Mouse (Mus musculus): ENCODE measurements around the gene Vps4b.
A peak's percentile ranks its signal among the peaks of the same experiment; 100 is the strongest.
"Not testable (repeated sequence)": the region's sequence is repeated elsewhere in the genome, so short reads cannot be mapped to it uniquely, and the experiment has no call there.

The Vps4b gene

DNA sequence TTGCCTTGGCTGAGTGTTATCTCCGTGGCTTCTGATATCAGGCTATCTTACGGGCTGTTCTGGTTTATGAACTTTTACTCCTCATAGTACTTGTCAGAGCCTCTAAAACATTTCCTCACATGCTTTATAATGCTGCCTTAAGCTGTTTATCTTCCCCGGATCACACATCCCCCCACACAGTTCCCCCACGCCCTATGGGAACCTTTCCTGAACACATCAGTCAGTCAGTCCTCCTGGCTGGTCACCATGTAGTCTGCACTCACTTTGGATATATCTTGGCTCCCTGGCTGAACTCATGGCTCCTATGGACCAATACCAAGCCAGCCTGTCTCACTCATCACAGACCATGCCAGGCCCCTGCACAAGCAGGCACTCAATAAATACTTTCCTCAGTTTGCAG, 39.9 kb downstream of the Vps4b start:
- no peak for DNase-seq (ENCODE audit: low read depth in 1 of 2, low spot score in 2 of 2)

DNA sequence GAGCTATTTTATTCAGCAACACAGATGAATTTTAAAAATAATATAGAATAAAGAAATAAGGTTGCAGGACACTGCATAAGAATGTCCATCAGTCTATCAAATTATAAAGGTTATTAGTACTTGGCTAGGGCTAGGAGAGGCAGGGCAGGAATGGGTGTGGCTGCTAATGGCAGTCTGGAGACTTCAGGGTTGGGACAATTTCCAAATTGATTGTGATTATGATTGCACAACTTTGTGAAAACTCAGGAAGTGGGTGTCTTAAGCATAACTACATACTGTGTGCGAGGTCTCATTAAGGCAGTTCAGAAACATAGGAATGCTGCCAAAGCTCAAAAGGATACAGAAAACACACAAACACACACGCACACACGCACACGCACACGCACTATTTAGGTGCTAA, 44.5 kb downstream of the Vps4b start:
- DNase-seq (ENCODE audit: low read depth in 1 of 2, low spot score in 2 of 2) = no peak

DNA sequence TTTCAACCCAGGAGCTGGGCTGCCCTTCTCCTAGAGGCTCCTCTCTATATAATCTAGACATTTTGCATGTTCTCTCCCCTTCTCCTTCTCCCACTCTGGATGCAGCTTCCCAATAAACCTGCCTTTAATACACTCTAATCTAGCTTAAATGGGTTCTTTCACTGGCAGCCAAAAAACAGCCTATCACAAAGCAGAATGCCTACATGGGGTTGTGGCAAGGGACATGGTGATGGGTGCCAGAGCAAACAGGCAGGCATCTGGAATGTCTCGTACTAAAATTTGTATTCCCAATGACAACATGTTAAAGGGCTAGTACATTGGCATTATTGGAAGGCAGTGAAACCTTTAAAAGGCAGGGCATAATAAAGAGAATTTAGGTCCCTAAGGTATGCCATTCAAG, 45.9 kb downstream of the Vps4b start:
- DNase-seq (ENCODE audit: low read depth in 1 of 2, low spot score in 2 of 2) = no peak

DNA sequence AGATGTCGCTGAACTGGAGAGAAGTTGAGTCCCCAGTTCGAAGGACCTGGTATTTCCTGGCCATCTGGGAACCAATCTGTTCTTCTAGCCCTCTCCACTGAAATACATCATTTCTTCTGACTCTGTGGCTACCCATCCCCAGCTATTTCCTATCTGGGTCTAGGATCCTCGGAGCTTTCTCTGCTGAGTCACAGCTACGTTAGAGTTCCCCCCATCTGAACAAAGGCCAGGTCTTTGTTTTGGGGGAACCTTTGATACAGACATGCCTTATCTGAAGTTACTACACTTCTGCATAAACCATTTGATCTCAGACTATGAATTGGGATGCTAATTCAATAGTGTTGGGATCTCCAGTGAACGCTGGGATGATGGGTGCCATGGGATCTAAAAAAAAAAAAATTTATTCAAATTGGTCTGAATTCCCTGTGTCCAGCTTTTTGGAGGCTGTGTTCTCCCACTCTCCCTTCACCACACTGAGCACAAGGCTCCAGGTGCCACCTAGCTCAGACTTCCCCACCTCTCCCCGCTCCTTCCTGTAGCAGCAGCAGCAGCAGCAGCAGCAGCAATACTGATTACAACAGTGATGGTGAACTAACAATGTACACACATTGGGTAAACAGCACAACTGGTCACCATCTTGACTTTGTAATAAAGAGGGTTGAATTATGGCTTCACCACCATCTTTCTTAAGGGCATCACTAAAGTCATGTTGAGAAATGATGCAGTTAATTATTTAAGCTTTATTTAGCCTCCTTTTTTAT, 47.8 kb downstream of the Vps4b start:
- DNase-seq (ENCODE audit: low read depth in 1 of 2, low spot score in 2 of 2) = no peak

DNA sequence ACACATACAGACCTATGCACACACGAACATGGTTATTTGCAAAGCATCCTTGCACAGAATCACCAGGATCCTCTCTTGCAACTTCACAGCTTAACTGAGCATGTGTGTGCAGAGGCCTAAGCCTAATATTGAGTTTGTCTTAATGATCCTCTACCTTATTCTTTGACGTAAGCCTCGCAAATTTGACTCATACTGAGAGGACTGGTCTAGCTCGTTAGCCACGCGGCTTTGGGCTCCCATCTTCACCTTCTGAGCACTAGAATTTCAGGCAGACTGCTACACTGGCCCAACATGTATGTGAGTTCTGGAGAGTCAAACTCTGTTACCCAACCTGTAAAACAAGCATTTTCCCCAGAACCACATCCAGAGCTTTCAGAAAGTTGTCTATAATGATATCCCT, 53.5 kb downstream of the Vps4b start:
- no peak for DNase-seq (ENCODE audit: low read depth in 1 of 2, low spot score in 2 of 2)

DNA sequence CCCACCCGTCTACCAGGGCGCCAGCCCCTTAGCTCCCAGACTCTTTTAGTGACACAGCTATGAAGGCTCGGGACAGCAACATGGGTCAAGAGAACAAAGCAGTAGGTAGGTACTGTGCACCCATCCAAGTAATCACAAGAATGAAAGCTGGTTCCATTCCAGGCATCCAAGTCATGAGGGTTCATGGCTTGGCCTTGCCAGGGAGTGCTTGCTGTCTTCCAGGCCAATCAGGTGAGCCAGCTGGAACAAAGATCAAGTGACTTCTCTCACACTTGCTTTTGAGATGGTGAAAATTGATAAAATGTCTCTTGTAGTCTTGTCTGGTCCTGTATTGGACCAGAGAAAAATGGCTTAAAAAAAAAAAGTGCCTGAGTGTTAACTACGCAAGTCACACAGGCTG, 55.8 kb downstream of the Vps4b start:
- DNase-seq (ENCODE audit: low read depth in 1 of 2, low spot score in 2 of 2) = no peak

DNA sequence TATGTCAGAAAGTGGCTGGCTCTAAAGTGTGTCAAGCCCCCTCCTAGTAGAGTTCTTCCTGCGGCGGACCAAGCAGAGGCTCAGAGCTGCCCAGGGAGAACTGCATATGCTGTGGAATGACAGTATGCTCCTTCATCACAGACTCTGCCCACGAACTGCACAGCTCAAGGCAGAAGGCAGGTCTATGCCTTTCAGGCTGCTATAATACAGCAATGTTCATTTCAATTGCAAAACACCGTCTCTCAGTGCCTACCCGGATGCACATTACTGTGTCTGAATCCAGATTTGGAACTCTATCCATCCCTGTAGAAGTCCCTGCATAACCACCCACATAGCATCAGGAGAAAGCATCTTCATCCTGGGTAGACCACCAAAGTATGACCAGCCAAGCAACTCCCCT, 56.7 kb downstream of the Vps4b start:
- DNase-seq (ENCODE audit: low read depth in 1 of 2, low spot score in 2 of 2) = no peak

DNA sequence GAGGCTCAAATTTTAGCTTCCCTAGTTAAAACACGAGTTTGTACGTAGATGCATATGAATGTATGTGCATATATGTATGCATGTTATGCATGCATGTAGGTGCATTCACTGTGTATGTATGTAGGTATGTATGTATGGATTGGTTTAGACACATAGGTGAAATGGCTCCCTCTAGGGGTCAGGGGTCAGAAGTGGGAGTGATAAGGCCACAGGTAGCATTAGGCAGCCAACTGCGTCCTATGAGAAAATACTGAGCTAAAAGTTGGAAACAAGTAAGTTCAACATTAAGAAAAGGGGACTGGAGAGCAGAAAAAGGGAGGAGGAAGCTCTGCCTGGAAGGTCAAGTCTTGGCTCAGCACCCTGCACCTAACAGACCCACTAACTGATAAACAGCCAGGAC, 58.4 kb downstream of the Vps4b start:
- no peak for DNase-seq (ENCODE audit: low read depth in 1 of 2, low spot score in 2 of 2)

DNA sequence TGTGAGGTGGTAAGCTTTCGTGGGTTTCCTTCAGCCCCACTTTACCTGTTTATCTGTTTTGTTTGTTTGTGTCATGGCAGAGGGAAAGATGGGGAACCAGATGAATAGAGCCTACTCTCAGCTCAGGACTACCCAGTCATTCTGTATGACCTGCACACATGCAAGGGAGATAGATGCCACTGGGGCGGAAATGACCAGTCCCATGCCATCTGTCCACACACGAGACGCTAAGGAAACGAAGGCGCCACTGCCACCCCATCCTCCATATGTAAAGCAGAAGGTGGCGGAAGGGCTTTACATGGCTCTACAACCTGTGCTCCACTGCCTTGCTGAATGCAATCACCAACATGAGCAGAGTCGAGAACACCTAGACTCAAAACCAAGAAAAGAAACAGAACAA, 60.3 kb downstream of the Vps4b start:
- no peak for DNase-seq (ENCODE audit: low read depth in 1 of 2, low spot score in 2 of 2)

DNA sequence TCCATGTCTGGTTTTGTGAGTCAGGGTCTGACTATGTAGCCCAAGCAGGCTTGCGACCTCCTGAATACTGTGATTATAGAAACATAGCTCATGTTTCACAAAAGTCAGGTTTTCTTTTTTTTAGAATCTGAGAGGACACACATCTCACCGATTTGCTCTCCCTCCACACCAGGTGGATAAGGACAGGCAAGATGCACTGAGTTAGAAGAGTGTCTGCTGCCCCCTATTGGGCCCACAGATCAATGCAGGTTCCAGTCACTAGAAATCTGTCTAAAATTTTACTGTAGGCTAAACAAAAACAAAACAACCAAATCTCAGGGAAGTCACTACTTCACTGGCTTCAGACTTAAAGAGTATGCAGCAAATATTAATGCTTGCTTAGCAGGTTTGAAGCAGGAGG, 60.9 kb downstream of the Vps4b start:
- no peak for DNase-seq (ENCODE audit: low read depth in 1 of 2, low spot score in 2 of 2)

DNA sequence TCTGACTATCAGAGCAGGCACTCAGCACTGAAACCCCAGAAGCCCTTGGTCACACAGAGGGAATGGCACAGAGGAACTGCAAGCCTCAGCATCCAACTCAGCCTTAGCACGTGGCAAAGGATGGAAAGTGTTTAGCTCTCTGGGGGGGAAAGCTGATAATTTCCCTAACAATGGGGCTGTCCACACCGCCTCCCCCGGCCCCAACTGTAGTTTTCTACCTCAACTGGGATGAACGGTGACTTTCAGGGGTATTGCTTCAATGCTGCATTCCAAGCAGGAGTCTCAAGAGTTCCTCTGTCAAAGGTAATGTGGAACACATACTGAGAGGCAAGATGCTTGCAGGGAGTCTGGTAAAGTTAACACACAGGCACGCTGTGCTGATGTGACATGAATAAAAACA, 74.5 kb downstream of the Vps4b start:
- DNase-seq (ENCODE audit: low read depth in 1 of 2, low spot score in 2 of 2) = no peak

DNA sequence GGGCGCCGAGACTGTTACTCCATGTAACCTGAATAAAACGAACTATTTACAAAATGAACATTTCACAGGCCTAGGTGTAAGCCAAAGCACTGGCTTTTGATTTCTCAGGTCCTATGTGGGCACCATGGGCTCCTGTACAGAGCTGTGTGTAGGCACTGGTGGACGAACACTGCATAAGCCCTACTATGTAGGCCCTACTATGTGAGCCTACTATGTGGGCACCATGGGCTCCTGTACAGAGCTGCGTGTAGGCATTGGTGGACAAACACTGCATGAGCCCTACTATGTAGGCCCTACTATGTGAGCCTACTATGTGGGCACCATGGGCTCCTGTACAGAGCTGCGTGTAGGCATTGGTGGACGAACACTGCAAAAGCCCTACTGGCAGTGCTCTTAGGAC, 78.8 kb downstream of the Vps4b start:
- not testable (repeated sequence) for DNase-seq (ENCODE audit: low read depth in 1 of 2, low spot score in 2 of 2)

DNA sequence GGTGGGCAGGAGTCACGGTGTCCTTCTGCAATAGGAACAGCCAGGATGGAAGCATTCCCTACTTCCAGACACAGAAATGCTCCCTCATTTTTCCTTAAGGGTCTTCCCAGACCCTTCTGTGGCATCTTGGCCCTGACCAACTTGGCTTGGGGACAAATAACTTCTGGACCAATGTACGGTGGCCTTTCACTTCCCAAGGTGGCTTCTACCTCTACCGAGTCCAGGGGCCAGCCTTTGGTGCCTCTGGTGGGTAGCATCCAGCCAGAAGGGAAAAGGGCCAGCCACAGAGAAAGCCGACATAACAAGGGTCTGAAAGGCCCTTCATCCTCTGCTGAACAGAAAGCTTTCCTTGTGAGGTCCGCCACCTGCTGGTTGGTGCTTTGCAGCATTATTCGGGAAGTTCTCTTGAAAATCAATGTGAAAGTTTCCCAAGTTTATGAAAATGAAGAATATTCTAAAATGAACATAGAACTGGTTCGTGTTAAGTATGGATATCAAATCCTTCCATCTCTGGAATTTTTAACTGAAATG, 79.4 kb downstream of the Vps4b start:
- DNase-seq (ENCODE audit: low read depth in 1 of 2, low spot score in 2 of 2) = peak in 1 of 2 experiments; percentile 36

DNA sequence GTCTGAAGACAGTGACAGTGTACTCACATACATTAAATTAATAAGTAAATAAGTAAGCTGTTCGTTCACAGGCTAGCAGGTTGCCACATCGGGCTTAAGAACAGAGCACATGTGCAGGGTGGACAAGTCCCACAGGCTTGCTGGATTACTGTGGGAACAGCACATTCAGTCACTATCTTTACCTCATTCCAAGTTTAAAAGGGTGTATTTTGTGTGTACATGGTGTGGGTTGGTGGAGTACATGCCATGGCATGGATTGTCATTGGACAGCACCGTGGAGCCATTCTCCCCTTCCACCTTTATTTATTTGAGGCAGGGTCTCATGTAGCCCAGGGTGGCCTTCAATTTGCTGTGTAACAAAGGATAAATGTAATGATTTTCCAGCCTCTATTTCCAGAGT, 80.4 kb downstream of the Vps4b start:
- no peak for DNase-seq (ENCODE audit: low read depth in 1 of 2, low spot score in 2 of 2)

DNA sequence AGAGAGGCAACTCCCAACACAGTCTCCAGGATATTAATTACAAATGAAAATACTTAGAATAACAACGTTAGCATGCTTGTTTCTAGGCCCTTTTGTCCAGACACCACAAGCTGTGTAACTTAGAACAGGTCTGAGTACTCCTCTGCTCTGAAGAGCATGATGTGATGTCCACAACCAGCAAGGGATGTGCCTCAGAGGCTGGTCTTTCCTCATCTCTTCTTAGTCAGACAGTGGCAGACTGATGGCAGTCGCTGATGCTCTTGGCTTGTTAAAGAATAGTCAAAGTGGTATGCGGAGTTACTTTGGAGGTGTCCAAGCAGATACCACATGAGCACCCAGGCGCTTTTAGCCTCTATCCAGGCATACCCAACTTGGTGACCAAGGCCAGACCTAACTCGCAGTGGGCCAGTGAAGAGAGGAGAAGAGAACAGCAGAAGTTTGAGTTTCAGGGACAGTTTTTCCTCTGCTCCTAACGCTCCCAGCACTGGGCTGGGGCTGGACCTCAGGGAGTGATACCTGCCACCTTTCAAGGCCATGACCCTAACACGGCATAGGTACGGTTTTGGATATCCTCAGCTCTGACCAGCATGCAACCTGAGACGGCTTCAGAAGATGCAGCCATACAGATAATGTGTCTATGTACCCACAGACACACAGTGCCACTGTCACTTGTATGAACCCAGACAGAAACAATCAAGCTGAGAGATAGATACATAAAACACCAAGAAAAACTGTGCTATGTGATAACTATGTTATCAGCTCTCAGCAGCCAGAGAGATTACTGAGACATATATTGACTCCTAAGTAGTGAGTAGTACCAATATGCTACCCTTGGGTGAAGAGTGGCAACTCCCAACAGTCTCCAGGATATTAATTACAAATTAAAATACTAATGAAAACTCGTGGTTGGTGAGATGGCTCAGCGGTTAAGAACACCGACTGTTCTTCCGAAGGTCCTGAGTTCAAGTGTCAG, 81.1 kb downstream of the Vps4b start:
- no peak for DNase-seq (ENCODE audit: low read depth in 1 of 2, low spot score in 2 of 2)

DNA sequence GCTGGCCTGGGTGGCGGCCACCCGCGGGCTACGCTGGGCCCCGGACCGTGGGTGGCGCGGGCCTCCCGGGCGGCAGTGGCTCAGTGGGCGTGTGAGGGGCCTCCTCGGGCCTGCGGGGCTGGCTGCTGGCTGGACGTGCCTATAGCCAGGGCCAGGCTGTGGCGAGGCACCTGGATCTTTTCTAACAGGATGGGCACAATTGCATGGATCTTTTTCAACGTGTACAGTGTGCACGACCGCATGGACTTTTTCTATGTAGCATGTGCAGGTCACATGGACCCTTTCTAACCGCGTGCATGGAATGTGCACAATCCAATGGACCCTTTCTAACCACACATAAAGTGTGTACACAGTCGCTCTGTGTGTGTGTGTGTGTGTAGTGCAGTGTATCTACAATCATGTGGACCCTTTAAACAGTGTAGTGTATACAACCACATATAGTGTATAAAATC, 82.0 kb downstream of the Vps4b start:
- DNase-seq (ENCODE audit: low read depth in 1 of 2, low spot score in 2 of 2) = no peak
